Mouse (Mus musculus): ENCODE results near the gene Tas2r115. TPM values are rescaled to one million over a fixed set of nuclear protein-coding genes. Genes with fewer than 3 reads are reported as not detected.

Gene Tas2r115
- polyA plus RNA-seq (2012; rRNA removed) (not detected in 2 replicates), polyA plus RNA-seq (2014; fragmentation: Nextera tagmentation; extraction: Ambion mirVana) (not detected in 2 replicates)

DNA sequence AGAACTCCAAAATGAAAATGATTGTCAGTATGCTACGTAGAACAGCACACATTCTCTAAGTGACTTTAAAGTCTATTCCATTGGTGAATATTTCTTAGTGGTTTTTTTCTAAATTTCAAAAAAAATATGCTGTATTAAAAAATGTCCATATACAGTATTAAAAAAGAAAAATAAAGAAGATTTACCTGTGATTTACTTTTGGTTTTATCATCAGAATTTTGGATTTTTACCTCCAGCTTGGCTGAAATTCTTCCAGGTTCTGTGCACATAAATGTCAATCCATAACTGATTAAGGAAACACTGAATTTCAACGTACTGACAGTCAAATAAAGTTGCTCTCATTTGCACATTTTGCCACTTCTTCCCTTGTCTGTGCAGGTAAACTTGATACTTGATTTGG lies at the start of gene Tas2r115:
TSS of gene Tas2r115 (minus strand) at position 101 of the 400 bp plus-strand sequence.
- Histone ChIP-seq H3K4me1 (ENCODE audit: control insufficient read depth, insufficient read depth, low read length) (no peaks in the 10 kb centered on the region), H3K4me2 (replicated peaks; ENCODE audit: low read depth, low read length, severe bottlenecking) (no peak within 1 kb of the TSS), H3K9me3 (ENCODE audit: control insufficient read depth, low read length) (no peaks in the 10 kb centered on the region), H3K36me3 (ENCODE audit: control insufficient read depth, insufficient read depth, low read length) (no peaks in the 10 kb centered on the region), H3K27me3 (ENCODE audit: control insufficient read depth, insufficient read depth, low read length) (no peaks in the 10 kb centered on the region), H3K4me3 (replicated peaks; ENCODE audit: low read length) (no peak within 1 kb of the TSS), H3K27ac (replicated peaks; ENCODE audit: low read depth, low read length) (no peak within 1 kb of the TSS), H3K9ac (ENCODE audit: low read depth, low read length, severe bottlenecking) (no peak within 1 kb of the TSS)
- ATAC-seq (ENCODE audit: low FRiP score, low read depth) (no peak), DNase-seq (ENCODE audit: low spot score) (no peak)
- 65% methylated on average over 2 of the region's 2 CpGs for WGBS
- no peak for TF ChIP-seq POLR2A (IDR thresholded peaks at IDR 0.05; ENCODE audit: borderline replicate concordance, extremely low read depth, insufficient read depth, insufficient read length)

- Histone ChIP-seq H3K36me3 (ENCODE audit: control insufficient read depth, insufficient read depth, low read length) (no peaks in the 10 kb centered on the region), H3K4me2 (replicated peaks; ENCODE audit: low read depth, low read length, severe bottlenecking) (no peak within 1 kb of the TSS)
- ATAC-seq (ENCODE audit: low FRiP score, low read depth), result no peak
These were observed 40.2 kb upstream of the Tas2r115 start, which contains the start of gene Tas2r136 for GRCm38 (mm10) chr6:132778062-132778461. Gene Tas2r136 (minus strand): TSS chr6:132778162.

DNA sequence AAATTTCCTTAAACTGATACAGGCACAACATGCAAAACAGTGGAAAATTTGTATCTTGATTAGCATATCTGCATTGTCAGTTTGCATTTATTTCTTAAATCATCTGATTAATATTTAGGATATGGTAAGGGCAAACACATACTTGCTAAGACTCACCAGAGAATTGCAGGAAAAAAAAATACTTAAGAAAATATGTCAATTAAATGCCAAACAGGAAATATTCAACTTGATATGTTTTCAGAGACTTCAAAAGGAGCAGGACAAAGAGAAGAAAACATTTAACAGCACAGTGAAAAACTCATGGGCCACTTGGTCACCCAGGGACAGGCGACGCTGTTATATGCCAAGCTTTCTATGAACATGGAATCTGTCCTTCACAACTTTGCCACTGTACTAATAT lies 24.0 kb upstream of the Tas2r115 start, which contains the start of gene Tas2r102:
TSS of gene Tas2r102 (plus strand) at position 301 of the 400 bp plus-strand sequence.
- TF ChIP-seq POLR2A (IDR thresholded peaks at IDR 0.05; ENCODE audit: borderline replicate concordance, extremely low read depth, insufficient read depth, insufficient read length), result no peak
- Histone ChIP-seq H3K27me3 (ENCODE audit: control insufficient read depth, insufficient read depth, low read length) (no peaks in the 10 kb centered on the region), H3K4me1 (ENCODE audit: control insufficient read depth, insufficient read depth, low read length) (no peaks in the 10 kb centered on the region), H3K36me3 (ENCODE audit: control insufficient read depth, insufficient read depth, low read length) (no peaks in the 10 kb centered on the region), H3K4me3 (replicated peaks; ENCODE audit: low read length) (no peak within 1 kb of the TSS), H3K9ac (ENCODE audit: low read depth, low read length, severe bottlenecking) (no peak within 1 kb of the TSS), H3K4me2 (replicated peaks; ENCODE audit: low read depth, low read length, severe bottlenecking) (no peak within 1 kb of the TSS), H3K9me3 (ENCODE audit: control insufficient read depth, low read length) (no peaks in the 10 kb centered on the region), H3K27ac (replicated peaks; ENCODE audit: low read depth, low read length) (no peak within 1 kb of the TSS)
- no peak for ATAC-seq (ENCODE audit: low FRiP score, low read depth)
- 94% methylated on average over 2 of the region's 2 CpGs for WGBS
- DNase-seq (ENCODE audit: low spot score), result no peak

More at GRCm38 (mm10) chr6:132778062-132778461, 40.2 kb upstream of the Tas2r115 start, which contains the start of gene Tas2r136:
- no peak for TF ChIP-seq POLR2A (IDR thresholded peaks at IDR 0.05; ENCODE audit: borderline replicate concordance, extremely low read depth, insufficient read depth, insufficient read length)
- Histone ChIP-seq H3K9ac (ENCODE audit: low read depth, low read length, severe bottlenecking) (no peak within 1 kb of the TSS), H3K9me3 (ENCODE audit: control insufficient read depth, low read length) (no peaks in the 10 kb centered on the region), H3K4me1 (ENCODE audit: control insufficient read depth, insufficient read depth, low read length) (no peaks in the 10 kb centered on the region), H3K27me3 (ENCODE audit: control insufficient read depth, insufficient read depth, low read length) (no peaks in the 10 kb centered on the region), H3K27ac (replicated peaks; ENCODE audit: low read depth, low read length) (no peak within 1 kb of the TSS), H3K4me3 (replicated peaks; ENCODE audit: low read length) (no peak within 1 kb of the TSS)
- no peak for DNase-seq (ENCODE audit: low spot score)

GRCm38 (mm10) chr6:132754430-132754829 lies 16.6 kb upstream of the Tas2r115 start, which contains the start of gene Tas2r124:
Gene Tas2r124 (plus strand): TSS chr6:132754730.
- no peak for TF ChIP-seq POLR2A (IDR thresholded peaks at IDR 0.05; ENCODE audit: borderline replicate concordance, extremely low read depth, insufficient read depth, insufficient read length)
- ATAC-seq (ENCODE audit: low FRiP score, low read depth) (no peak), DNase-seq (ENCODE audit: low spot score) (no peak)
- H3K27ac ChIP-seq (replicated peaks; ENCODE audit: low read depth, low read length), result no peak within 1 kb of the TSS
- no peaks in the 10 kb centered on the region for H3K36me3 ChIP-seq (ENCODE audit: control insufficient read depth, insufficient read depth, low read length)
- no peaks in the 10 kb centered on the region for H3K4me1 ChIP-seq (ENCODE audit: control insufficient read depth, insufficient read depth, low read length)
- H3K9me3 ChIP-seq (ENCODE audit: control insufficient read depth, low read length), result no peaks in the 10 kb centered on the region; the same call in 1 of the 2 replicates
- no peak within 1 kb of the TSS for H3K4me2 ChIP-seq (replicated peaks; ENCODE audit: low read depth, low read length, severe bottlenecking)
- no peak within 1 kb of the TSS for H3K9ac ChIP-seq (ENCODE audit: low read depth, low read length, severe bottlenecking)
- no peaks in the 10 kb centered on the region for H3K27me3 ChIP-seq (ENCODE audit: control insufficient read depth, insufficient read depth, low read length)
- H3K4me3 ChIP-seq (replicated peaks; ENCODE audit: low read length), result no peak within 1 kb of the TSS
- WGBS, result 80% methylated on average over 1 of the region's 1 CpGs

- no peak overlapping the region for H3K27ac ChIP-seq (replicated peaks; ENCODE audit: low read depth, low read length)
- DNase-seq (ENCODE audit: low spot score), result no peak
These were observed 12.4 kb upstream of the Tas2r115 start for GRCm38 (mm10) chr6:132750206-132750605.

More at GRCm38 (mm10) chr6:132750206-132750605, 12.4 kb upstream of the Tas2r115 start:
- Histone ChIP-seq H3K27me3 (ENCODE audit: control insufficient read depth, insufficient read depth, low read length) (no peaks in the 10 kb centered on the region), H3K4me1 (ENCODE audit: control insufficient read depth, insufficient read depth, low read length) (no peaks in the 10 kb centered on the region), H3K4me2 (replicated peaks; ENCODE audit: low read depth, low read length, severe bottlenecking) (no peak overlapping the region), H3K9ac (ENCODE audit: low read depth, low read length, severe bottlenecking) (no peak overlapping the region), H3K4me3 (replicated peaks; ENCODE audit: low read length) (no peak overlapping the region), H3K9me3 (ENCODE audit: control insufficient read depth, low read length) (no peaks in the 10 kb centered on the region; the same call in 1 of the 2 replicates), H3K36me3 (ENCODE audit: control insufficient read depth, insufficient read depth, low read length) (no peaks in the 10 kb centered on the region)
- no peak for TF ChIP-seq POLR2A (IDR thresholded peaks at IDR 0.05; ENCODE audit: borderline replicate concordance, extremely low read depth, insufficient read depth, insufficient read length)
- WGBS, result 89% methylated on average over 2 of the region's 2 CpGs
- no peak for ATAC-seq (ENCODE audit: low FRiP score, low read depth)

Measured in limb, embryonic 14.5 days (tissue).